Mouse (Mus musculus): ENCODE results near the gene Gm20708. TPM values are rescaled to one million over a fixed set of nuclear protein-coding genes. Genes with fewer than 3 reads are reported as not detected.

Gene Gm20708
- polyA plus RNA-seq, 1 experiment: 2.1 TPM

DNA sequence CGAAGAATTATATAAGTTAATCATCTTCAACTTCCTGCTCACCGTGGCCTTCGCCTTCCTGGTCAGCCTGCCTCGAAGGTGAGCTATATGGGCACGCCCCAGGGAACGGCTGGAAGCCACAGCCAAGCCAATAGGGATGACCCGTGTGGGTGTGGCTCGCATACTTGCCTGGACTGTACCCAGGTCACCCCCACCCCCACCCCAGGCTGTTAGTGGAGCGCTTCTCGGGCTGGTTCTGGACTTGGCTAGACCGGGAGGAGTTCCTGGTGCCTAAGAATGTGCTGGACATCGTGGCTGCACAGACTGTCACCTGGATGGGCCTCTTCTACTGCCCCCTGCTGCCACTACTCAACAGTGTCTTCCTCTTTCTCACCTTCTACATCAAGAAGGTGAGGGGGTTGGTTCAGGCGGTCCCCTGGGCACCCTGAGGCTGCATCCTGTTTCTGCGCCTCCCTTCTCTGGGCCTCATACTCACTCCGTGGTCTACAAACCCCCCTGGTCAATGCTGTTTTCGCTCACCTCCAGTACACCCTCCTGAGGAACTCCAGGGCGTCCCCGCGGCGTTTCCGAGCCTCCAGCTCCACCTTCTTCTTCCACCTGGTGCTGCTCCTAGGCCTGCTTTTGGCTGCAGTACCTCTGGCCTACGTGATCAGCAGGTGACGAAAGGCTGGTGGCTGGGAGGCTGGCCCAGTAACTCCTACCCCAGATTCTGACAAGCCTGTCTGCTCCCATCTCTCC is 18.6 kb upstream of the Gm20708 start:
- H3K36me3 ChIP-seq (ENCODE audit: control insufficient read depth, insufficient read depth, low read length, poor library complexity, severe bottlenecking): no peaks in the 10 kb centered on the region
- no peak overlapping the region for H3K27ac ChIP-seq (ENCODE audit: insufficient read depth, low read length)
- no peaks in the 10 kb centered on the region for H3K27me3 ChIP-seq (ENCODE audit: control insufficient read depth, insufficient read depth, low read length, poor library complexity, severe bottlenecking)
- peak overlapping the region; percentile 1 for H3K4me3 ChIP-seq (ENCODE audit: low read depth, low read length)
- no peaks in the 10 kb centered on the region for H3K9me3 ChIP-seq (replicated peaks; ENCODE audit: control insufficient read depth, insufficient read depth, low read length, poor library complexity, severe bottlenecking)
- no peak for TF ChIP-seq EP300 (IDR thresholded peaks at IDR 0.05; ENCODE audit: insufficient read depth, low read depth, low read length)
- TF ChIP-seq CTCF (IDR thresholded peaks at IDR 0.05; ENCODE audit: low read depth, low read length): peak; percentile 62
- 0 out of 2 replicates have a peak overlapping the region, but pooled peaks have one; percentile 5 for H3K9ac ChIP-seq (ENCODE audit: low read depth, poor library complexity, severe bottlenecking)
- peaks cover 3% of the 10 kb centered on the region for H3K4me1 ChIP-seq (ENCODE audit: control insufficient read depth, insufficient read depth, low read length)

DNA sequence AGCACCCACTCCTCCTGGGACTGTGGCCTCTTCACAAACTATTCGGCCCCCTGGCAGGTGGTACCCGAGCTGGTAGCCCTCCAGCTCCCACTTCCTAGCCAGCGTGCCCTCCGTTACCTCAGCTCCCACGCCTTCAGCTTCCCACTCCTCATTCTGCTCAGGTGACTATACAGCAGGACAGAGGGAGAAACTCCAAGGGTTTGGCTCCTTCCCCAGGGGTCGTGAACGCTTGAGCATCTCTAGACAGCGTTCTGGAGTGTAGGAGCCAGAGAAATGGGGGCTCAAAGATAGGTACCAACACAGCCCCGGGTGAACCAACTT is 18.1 kb upstream of the Gm20708 start:
- TF ChIP-seq EP300 (IDR thresholded peaks at IDR 0.05; ENCODE audit: insufficient read depth, low read depth, low read length): no peak
- no peak for TF ChIP-seq POLR2A (IDR thresholded peaks at IDR 0.05; ENCODE audit: insufficient read depth, low read length)
- no peak for TF ChIP-seq CTCF (IDR thresholded peaks at IDR 0.05; ENCODE audit: low read depth, low read length)
- no peaks in the 10 kb centered on the region for H3K27me3 ChIP-seq (ENCODE audit: control insufficient read depth, insufficient read depth, low read length, poor library complexity, severe bottlenecking)

DNA sequence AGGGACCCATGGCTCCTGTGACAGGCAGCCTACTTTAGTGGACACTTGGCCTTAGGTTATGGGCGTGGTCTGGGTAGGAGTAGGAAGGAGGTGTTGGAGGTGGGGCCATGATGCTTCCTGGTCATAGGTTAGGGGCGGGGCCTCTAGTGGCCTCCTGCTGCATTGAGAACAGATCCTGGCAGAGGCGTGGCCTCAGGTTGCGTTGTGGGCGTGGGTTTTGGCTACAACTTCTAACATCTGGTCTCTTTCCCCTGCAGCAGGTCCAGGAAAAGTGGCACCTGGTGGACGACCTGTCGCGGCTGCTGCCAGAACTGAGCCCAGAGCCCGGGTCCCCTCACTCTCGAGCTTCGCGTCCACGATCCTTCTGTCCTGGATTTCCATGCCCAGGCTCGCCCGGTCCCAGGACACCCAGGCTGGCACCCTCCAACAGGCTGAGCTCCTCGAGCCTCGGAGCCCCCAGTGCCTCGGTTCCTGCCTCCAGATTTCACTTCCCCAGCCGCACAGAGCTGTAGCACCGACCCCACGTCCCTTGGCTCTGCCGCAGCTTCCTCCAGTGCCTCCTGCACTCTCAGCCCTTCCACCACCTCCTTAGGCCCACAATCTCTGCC is 17.1 kb upstream of the Gm20708 start:
- Histone ChIP-seq H3K9me3 (replicated peaks; ENCODE audit: control insufficient read depth, insufficient read depth, low read length, poor library complexity, severe bottlenecking) (no peaks in the 10 kb centered on the region), H3K4me1 (ENCODE audit: control insufficient read depth, insufficient read depth, low read length) (peaks cover 3% of the 10 kb centered on the region), H3K27ac (ENCODE audit: insufficient read depth, low read length) (no peak overlapping the region), H3K36me3 (ENCODE audit: control insufficient read depth, insufficient read depth, low read length, poor library complexity, severe bottlenecking) (no peaks in the 10 kb centered on the region), H3K27me3 (ENCODE audit: control insufficient read depth, insufficient read depth, low read length, poor library complexity, severe bottlenecking) (no peaks in the 10 kb centered on the region), H3K9ac (ENCODE audit: low read depth, poor library complexity, severe bottlenecking) (peak overlapping the region; percentile 11), H3K4me3 (ENCODE audit: low read depth, low read length) (peak overlapping the region; percentile 34)
- peak; percentile 42; the same call in 1 of the 2 replicates for TF ChIP-seq EP300 (IDR thresholded peaks at IDR 0.05; ENCODE audit: insufficient read depth, low read depth, low read length)
- TF ChIP-seq POLR2A (IDR thresholded peaks at IDR 0.05; ENCODE audit: insufficient read depth, low read length): no peak
- TF ChIP-seq CTCF (IDR thresholded peaks at IDR 0.05; ENCODE audit: low read depth, low read length): no peak

More for the DNA sequence above, 18.1 kb upstream of the Gm20708 start:
- Histone ChIP-seq H3K4me1 (ENCODE audit: control insufficient read depth, insufficient read depth, low read length) (peaks cover 3% of the 10 kb centered on the region), H3K9me3 (replicated peaks; ENCODE audit: control insufficient read depth, insufficient read depth, low read length, poor library complexity, severe bottlenecking) (no peaks in the 10 kb centered on the region), H3K9ac (ENCODE audit: low read depth, poor library complexity, severe bottlenecking) (0 out of 2 replicates have a peak overlapping the region, but pooled peaks have one; percentile 5), H3K27ac (ENCODE audit: insufficient read depth, low read length) (no peak overlapping the region), H3K4me3 (ENCODE audit: low read depth, low read length) (no peak overlapping the region), H3K36me3 (ENCODE audit: control insufficient read depth, insufficient read depth, low read length, poor library complexity, severe bottlenecking) (no peaks in the 10 kb centered on the region)

DNA sequence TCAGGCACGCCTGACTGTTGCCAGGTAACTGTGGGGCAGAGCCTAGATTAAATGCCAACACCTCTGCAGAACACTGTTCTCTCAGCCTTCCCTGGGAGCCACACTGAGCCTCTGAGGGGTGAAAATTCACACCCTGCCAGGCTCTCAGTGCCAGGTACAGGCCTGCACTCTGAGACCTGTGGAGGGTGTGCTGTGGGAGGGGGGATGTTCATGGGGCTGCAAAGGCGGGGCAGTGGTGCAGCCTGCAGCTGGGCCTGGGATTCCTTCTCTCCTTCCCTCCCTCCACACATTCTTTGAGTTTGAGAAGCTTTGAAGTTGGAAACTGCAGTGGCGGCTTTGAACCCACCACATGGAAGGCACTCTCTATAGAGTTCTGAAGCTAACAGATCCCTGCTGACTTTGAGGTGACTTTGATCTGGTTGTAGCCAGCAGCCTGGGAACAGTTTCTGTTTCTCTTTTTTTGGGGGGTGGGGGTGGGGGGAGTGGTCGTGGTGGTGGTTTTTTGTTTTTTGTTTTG is 15.4 kb upstream of the Gm20708 start:
- Histone ChIP-seq H3K4me1 (ENCODE audit: control insufficient read depth, insufficient read depth, low read length) (peaks cover 3% of the 10 kb centered on the region), H3K36me3 (ENCODE audit: control insufficient read depth, insufficient read depth, low read length, poor library complexity, severe bottlenecking) (no peaks in the 10 kb centered on the region), H3K9me3 (replicated peaks; ENCODE audit: control insufficient read depth, insufficient read depth, low read length, poor library complexity, severe bottlenecking) (no peaks in the 10 kb centered on the region), H3K27ac (ENCODE audit: insufficient read depth, low read length) (no peak overlapping the region), H3K9ac (ENCODE audit: low read depth, poor library complexity, severe bottlenecking) (no peak overlapping the region), H3K4me3 (ENCODE audit: low read depth, low read length) (no peak overlapping the region), H3K27me3 (ENCODE audit: control insufficient read depth, insufficient read depth, low read length, poor library complexity, severe bottlenecking) (no peaks in the 10 kb centered on the region)
- TF ChIP-seq POLR2A (IDR thresholded peaks at IDR 0.05; ENCODE audit: insufficient read depth, low read length) (no peak), CTCF (IDR thresholded peaks at IDR 0.05; ENCODE audit: low read depth, low read length) (no peak), EP300 (IDR thresholded peaks at IDR 0.05; ENCODE audit: insufficient read depth, low read depth, low read length) (no peak)

DNA sequence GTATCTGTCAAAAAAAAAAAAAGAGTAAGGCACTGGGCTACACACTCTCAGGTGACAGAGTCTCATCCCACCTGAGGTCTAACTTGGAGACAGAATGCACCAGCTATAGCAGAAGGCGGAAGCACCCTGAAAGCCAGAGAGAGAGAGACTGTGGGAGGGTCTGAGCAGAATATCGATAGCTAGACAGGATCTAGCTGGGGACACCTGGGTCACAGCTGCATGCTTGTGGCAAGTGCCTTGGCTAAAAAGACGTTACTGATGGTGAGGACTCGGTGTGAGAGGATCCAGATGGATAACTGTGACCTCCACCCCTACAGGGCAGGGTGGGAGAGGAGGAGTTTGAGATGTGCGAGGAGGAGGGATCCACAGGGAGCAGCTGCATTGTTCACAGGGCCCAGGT is 12.5 kb upstream of the Gm20708 start:
- H3K4me3 ChIP-seq (ENCODE audit: low read depth, low read length): no peak overlapping the region
- H3K9ac ChIP-seq (ENCODE audit: low read depth, poor library complexity, severe bottlenecking): no peak overlapping the region
- H3K4me1 ChIP-seq (ENCODE audit: control insufficient read depth, insufficient read depth, low read length): peaks cover 1% of the 10 kb centered on the region
- H3K36me3 ChIP-seq (ENCODE audit: control insufficient read depth, insufficient read depth, low read length, poor library complexity, severe bottlenecking): no peaks in the 10 kb centered on the region
- TF ChIP-seq EP300 (IDR thresholded peaks at IDR 0.05; ENCODE audit: insufficient read depth, low read depth, low read length): no peak
- no peak for TF ChIP-seq POLR2A (IDR thresholded peaks at IDR 0.05; ENCODE audit: insufficient read depth, low read length)
- H3K27me3 ChIP-seq (ENCODE audit: control insufficient read depth, insufficient read depth, low read length, poor library complexity, severe bottlenecking): no peaks in the 10 kb centered on the region
- no peaks in the 10 kb centered on the region for H3K9me3 ChIP-seq (replicated peaks; ENCODE audit: control insufficient read depth, insufficient read depth, low read length, poor library complexity, severe bottlenecking)
- no peak overlapping the region for H3K27ac ChIP-seq (ENCODE audit: insufficient read depth, low read length)

DNA sequence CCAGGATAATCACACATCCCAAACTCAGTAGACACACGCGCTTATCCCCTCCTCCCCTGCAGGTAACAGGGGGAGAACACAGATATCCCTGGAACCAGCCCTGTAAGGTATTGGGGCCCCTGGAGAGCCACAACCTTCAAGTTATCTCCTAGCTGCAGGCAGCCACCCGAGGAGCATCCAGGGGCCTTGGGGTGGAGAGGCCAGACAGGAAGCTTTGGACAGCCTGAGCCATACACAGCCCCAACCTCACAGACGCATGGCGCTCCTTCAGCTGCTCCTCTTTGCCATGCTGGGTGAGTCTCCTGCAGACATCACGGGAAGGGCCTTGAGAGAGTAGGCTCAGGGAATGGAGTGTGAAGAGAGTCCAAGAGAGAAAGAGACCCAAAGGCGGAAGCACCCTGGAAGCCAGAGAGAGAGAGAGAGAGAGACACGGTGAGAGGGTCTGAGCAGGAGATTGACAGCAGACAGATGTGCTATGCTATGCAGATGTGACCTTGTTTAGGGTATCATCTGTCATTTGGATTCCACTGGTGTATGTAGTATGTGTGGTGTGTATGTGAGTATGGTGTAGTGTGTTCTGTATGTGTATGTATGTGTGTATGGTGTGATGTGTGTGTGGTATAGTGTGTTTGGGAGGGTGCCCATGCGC is 11.8 kb upstream of the Gm20708 start, which contains the start of gene 6030468B19Rik:
Gene 6030468B19Rik, plus strand, starts transcription at position 150 of the 649 bp plus-strand sequence.
- Histone ChIP-seq H3K4me3 (ENCODE audit: low read depth, low read length) (no peak within 1 kb of the TSS), H3K27me3 (ENCODE audit: control insufficient read depth, insufficient read depth, low read length, poor library complexity, severe bottlenecking) (no peaks in the 10 kb centered on the region), H3K4me1 (ENCODE audit: control insufficient read depth, insufficient read depth, low read length) (no peaks in the 10 kb centered on the region), H3K9ac (ENCODE audit: low read depth, poor library complexity, severe bottlenecking) (no peak within 1 kb of the TSS), H3K27ac (ENCODE audit: insufficient read depth, low read length) (no peak within 1 kb of the TSS), H3K36me3 (ENCODE audit: control insufficient read depth, insufficient read depth, low read length, poor library complexity, severe bottlenecking) (no peaks in the 10 kb centered on the region), H3K9me3 (replicated peaks; ENCODE audit: control insufficient read depth, insufficient read depth, low read length, poor library complexity, severe bottlenecking) (no peaks in the 10 kb centered on the region)
- TF ChIP-seq CTCF (IDR thresholded peaks at IDR 0.05; ENCODE audit: low read depth, low read length): no peak
- no peak for TF ChIP-seq EP300 (IDR thresholded peaks at IDR 0.05; ENCODE audit: insufficient read depth, low read depth, low read length)
- TF ChIP-seq POLR2A (IDR thresholded peaks at IDR 0.05; ENCODE audit: insufficient read depth, low read length): no peak

Measured in ES-Bruce4 (cell line).